ENCODE assay signal across 25 mouse cellular contexts in the genomic region with DNA sequence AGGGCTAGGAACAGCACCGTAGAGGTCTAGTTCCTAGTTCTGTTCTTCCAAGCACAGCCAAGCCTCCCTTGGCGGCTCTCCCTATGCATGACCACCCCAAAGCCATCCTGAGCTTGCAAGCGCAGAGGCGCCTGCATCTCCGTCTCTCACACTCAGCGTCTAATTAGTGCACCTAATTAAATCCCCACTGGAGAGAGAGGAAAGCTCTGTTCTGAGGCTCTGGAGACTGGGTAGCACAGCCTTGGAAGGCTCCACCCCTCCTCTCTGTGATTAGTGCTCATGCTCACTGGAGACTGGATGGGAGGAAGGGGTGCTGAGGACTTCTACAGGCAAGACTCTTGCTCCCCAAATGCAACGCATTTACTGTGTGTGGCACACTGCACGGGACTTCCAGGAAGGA.
DNase-seq lines count a peak whose midpoint lies in the region; ATAC-seq and TF ChIP-seq lines count a peak whose summit lies in the region.
"Had no signal": no experiment of that assay in that cellular context is flagged by ENCODE, and none has a peak within 500 bp of the region (broad histone marks: within the 10 kb centered on the region; RNA-seq: fewer than 3 reads in every experiment).

No protein-coding gene starts in this region.

- no peak overlapping the region for H3K4me3 ChIP-seq in midbrain, postnatal 0 days (ENCODE audit: low read depth, low read length)
- H3K4me3 ChIP-seq in midbrain, embryonic 16.5 days (ENCODE audit: low read depth, low read length): no peak overlapping the region
- H3K4me3 ChIP-seq in forebrain, embryonic 11.5 days (ENCODE audit: low read depth, low read length): no peak overlapping the region
- no peak overlapping the region for H3K4me3 ChIP-seq in forebrain, embryonic 15.5 days
- H3K4me3 ChIP-seq: heart, adult 2 months; heart, embryonic 13.5 days; limb, embryonic 13.5 days; lung, embryonic 15.5 days; midbrain, embryonic 10.5 days; stomach, embryonic 15.5 days had no signal

- WGBS in midbrain, postnatal 0 days: 58% methylated on average over 8 of the region's 8 CpGs
- WGBS in midbrain, embryonic 16.5 days: 59% methylated on average over 8 of the region's 8 CpGs
- 45% methylated on average over 8 of the region's 8 CpGs for WGBS in forebrain, embryonic 11.5 days
- WGBS in forebrain, embryonic 15.5 days: 14% methylated on average over 8 of the region's 8 CpGs

- no peaks in the 10 kb centered on the region for H3K9me3 ChIP-seq in midbrain, postnatal 0 days (ENCODE audit: low read length)
- no peaks in the 10 kb centered on the region for H3K9me3 ChIP-seq in midbrain, embryonic 16.5 days (replicated peaks; ENCODE audit: control insufficient read depth, low read length, poor library complexity, severe bottlenecking)
- H3K9me3 ChIP-seq in forebrain, embryonic 11.5 days (ENCODE audit: control insufficient read depth, low read length): no peaks in the 10 kb centered on the region
- H3K9me3 ChIP-seq in forebrain, embryonic 15.5 days: no peaks in the 10 kb centered on the region
- H3K9me3 ChIP-seq: heart, embryonic 13.5 days; limb, embryonic 13.5 days; lung, embryonic 15.5 days; midbrain, embryonic 10.5 days; stomach, embryonic 15.5 days had no signal

- no peak overlapping the region for H3K9ac ChIP-seq in midbrain, postnatal 0 days (replicated peaks; ENCODE audit: low read length, poor library complexity, severe bottlenecking)
- no peak overlapping the region for H3K9ac ChIP-seq in midbrain, embryonic 16.5 days (ENCODE audit: low read depth, low read length)
- H3K9ac ChIP-seq in forebrain, embryonic 11.5 days (ENCODE audit: low read length): no peak overlapping the region
- H3K9ac ChIP-seq in forebrain, embryonic 15.5 days (replicated peaks): no peak overlapping the region
- H3K9ac ChIP-seq: heart, embryonic 13.5 days; limb, embryonic 13.5 days; lung, embryonic 15.5 days; stomach, embryonic 15.5 days had no signal

- no peak overlapping the region for H3K27ac ChIP-seq in midbrain, postnatal 0 days (ENCODE audit: low read depth, low read length)
- H3K27ac ChIP-seq in midbrain, embryonic 16.5 days (ENCODE audit: low read length): no peak overlapping the region
- no peak overlapping the region for H3K27ac ChIP-seq in forebrain, embryonic 11.5 days (ENCODE audit: low read depth, low read length)
- peak overlapping the region; percentile 28; the same call in 1 of the 2 replicates for H3K27ac ChIP-seq in forebrain, embryonic 15.5 days (replicated peaks)
- H3K27ac ChIP-seq: heart, adult 2 months; heart, embryonic 13.5 days; limb, embryonic 13.5 days; lung, embryonic 15.5 days; midbrain, embryonic 10.5 days; stomach, embryonic 15.5 days had no signal

- peak; percentile 22 for DNase-seq in midbrain, postnatal 0 days (ENCODE audit: low spot score)
- peak; percentile 59 for DNase-seq in forebrain, embryonic 11.5 days (ENCODE audit: low spot score)
- peak; percentile 56 for DNase-seq in retina, embryonic 14.5 days (ENCODE audit: low spot score)
- no peak for DNase-seq in adrenal gland, postnatal 36 days
- no peak for DNase-seq in cerebellum, postnatal 25 days
- DNase-seq: adrenal gland, postnatal 10 days; cerebellum, adult 18-20 months; cerebellum, postnatal 10 days; heart, adult 2 months; heart, postnatal 10 days; kidney, adult 9 months; kidney, postnatal 10 days; layer of hippocampus, adult 9-11 months; right cerebral cortex, postnatal 14 days had no signal

- no peaks in the 10 kb centered on the region for H3K36me3 ChIP-seq in midbrain, postnatal 0 days (ENCODE audit: insufficient read depth, low read length)
- no peaks in the 10 kb centered on the region for H3K36me3 ChIP-seq in midbrain, embryonic 16.5 days (ENCODE audit: control insufficient read depth, insufficient read depth, low read length)
- no peaks in the 10 kb centered on the region for H3K36me3 ChIP-seq in forebrain, embryonic 11.5 days (ENCODE audit: control insufficient read depth, insufficient read depth, low read length)
- H3K36me3 ChIP-seq in forebrain, embryonic 15.5 days: no peaks in the 10 kb centered on the region
- H3K36me3 ChIP-seq: heart, embryonic 13.5 days; limb, embryonic 13.5 days; lung, embryonic 15.5 days; midbrain, embryonic 10.5 days; stomach, embryonic 15.5 days had no signal

- TF ChIP-seq CTCF in midbrain, postnatal 0 days (IDR thresholded peaks at IDR 0.05): no peak

- H3K4me2 ChIP-seq in midbrain, postnatal 0 days (ENCODE audit: low read depth, low read length, poor library complexity, severe bottlenecking): no peak overlapping the region
- H3K4me2 ChIP-seq in midbrain, embryonic 16.5 days (ENCODE audit: low read length): no peak overlapping the region
- H3K4me2 ChIP-seq in forebrain, embryonic 11.5 days (ENCODE audit: low read depth, low read length, severe bottlenecking): no peak overlapping the region
- no peak overlapping the region for H3K4me2 ChIP-seq in forebrain, embryonic 15.5 days (replicated peaks)
- H3K4me2 ChIP-seq: heart, embryonic 13.5 days; limb, embryonic 13.5 days; liver, embryonic 11.5 days; lung, embryonic 15.5 days; stomach, embryonic 15.5 days had no signal

- H3K4me1 ChIP-seq in midbrain, postnatal 0 days (ENCODE audit: insufficient read depth, low read length): no peaks in the 10 kb centered on the region
- H3K4me1 ChIP-seq in midbrain, embryonic 16.5 days (ENCODE audit: control insufficient read depth, insufficient read depth, low read length): 0 out of 2 replicates have a peak, but pooled peaks cover 2% of the 10 kb centered on the region
- H3K4me1 ChIP-seq in forebrain, embryonic 11.5 days (replicated peaks; ENCODE audit: control insufficient read depth, insufficient read depth, low read length): no peaks in the 10 kb centered on the region
- peaks cover 10% of the 10 kb centered on the region for H3K4me1 ChIP-seq in forebrain, embryonic 15.5 days
- H3K4me1 ChIP-seq: lung, embryonic 15.5 days; stomach, embryonic 15.5 days had no signal

- no peaks in the 10 kb centered on the region for H3K27me3 ChIP-seq in midbrain, postnatal 0 days (ENCODE audit: insufficient read depth, low read length)
- H3K27me3 ChIP-seq in midbrain, embryonic 16.5 days (ENCODE audit: control insufficient read depth, insufficient read depth, low read depth, low read length): no peaks in the 10 kb centered on the region
- H3K27me3 ChIP-seq in forebrain, embryonic 11.5 days (ENCODE audit: control insufficient read depth, insufficient read depth, low read length): no peaks in the 10 kb centered on the region
- H3K27me3 ChIP-seq in forebrain, embryonic 15.5 days: no peaks in the 10 kb centered on the region
- H3K27me3 ChIP-seq: CH12.LX; limb, embryonic 13.5 days had no signal

- no peak for ATAC-seq in midbrain, postnatal 0 days (ENCODE audit: low FRiP score)
- ATAC-seq in midbrain, embryonic 16.5 days: no peak
- ATAC-seq in forebrain, embryonic 11.5 days (replicated peaks; ENCODE audit: low FRiP score): 0 out of 2 replicates have a peak, but pooled peaks have one; percentile 51
- ATAC-seq in forebrain, embryonic 15.5 days (replicated peaks): peak; percentile 83
- no peak for ATAC-seq in activated CD4-positive, CD25-positive, alpha-beta regulatory T cell, adult 4 months
- ATAC-seq: intestine, postnatal 0 days had no signal

Comparison
In these comparisons a context has a peak if more than half of its experiments do, and no peak if none do; other contexts are left out.
1. ATAC-seq: peak in forebrain, embryonic 11.5 days (single experiment) and forebrain, embryonic 15.5 days (single experiment); none in midbrain, postnatal 0 days (single experiment), midbrain, embryonic 16.5 days (single experiment) and activated CD4-positive, CD25-positive, alpha-beta regulatory T cell, adult 4 months (single experiment).
2. DNase-seq: peak in midbrain, postnatal 0 days (single experiment), forebrain, embryonic 11.5 days (single experiment) and retina, embryonic 14.5 days (single experiment); none in adrenal gland, postnatal 36 days (0 of 2) and cerebellum, postnatal 25 days (0 of 2).